Mouse (Mus musculus) forebrain, embryonic 14.5 days (tissue): ENCODE results near the gene Pigv. TPM values are rescaled to one million over a fixed set of nuclear protein-coding genes. Genes with fewer than 3 reads are reported as not detected.

Experiments used
- ATAC-seq: fragments of 200-750 bp; cut with Nextera tagmentation; 2 replicates; pipeline ENCODE4 v1.8.0; 2017; ENCODE audit warnings: mild to moderate bottlenecking, moderate library complexity
- DNase-seq: peaks from one replicate; pipeline ENCODE4 v3.0.0-alpha.2; 2015; ENCODE audit warnings: low spot score
- H3K27ac ChIP-seq: fragments of 300-500 bp; sonication (generic); 2 replicates; pipeline ENCODE4 v1.5.1; 2014; ENCODE audit warnings: low read depth, mild to moderate bottlenecking, control low read depth, low read length, moderate library complexity
- H3K27me3 ChIP-seq: fragments of 300-500 bp; sonication (generic); replicated peaks from 2 replicates; pipeline ENCODE4 v1.6.1; 2014; ENCODE audit warnings: low read length, control low read depth, mixed read lengths; ENCODE audit not compliant: control insufficient read depth, insufficient read depth
- H3K36me3 ChIP-seq: fragments of 300-500 bp; sonication (generic); 2 replicates; pipeline ENCODE4 v1.6.1; 2014; ENCODE audit warnings: low read length, control low read depth; ENCODE audit not compliant: control insufficient read depth, insufficient read depth
- H3K4me1 ChIP-seq: fragments of 300-500 bp; sonication (generic); 2 replicates; pipeline ENCODE4 v1.6.1; 2014; ENCODE audit warnings: antibody characterized with exemption, low read length, control low read depth; ENCODE audit not compliant: control insufficient read depth, insufficient read depth
- H3K4me2 ChIP-seq: fragments of 300-500 bp; sonication (generic); 2 replicates; pipeline ENCODE4 v1.6.1; 2014; ENCODE audit warnings: mild to moderate bottlenecking, control low read depth, low read length
- H3K4me3 ChIP-seq: fragments of 300-500 bp; sonication (generic); 2 replicates; pipeline ENCODE4 v1.5.1; 2014; ENCODE audit warnings: low read depth, low read length, control low read depth
- H3K9ac ChIP-seq: fragments of 300-500 bp; sonication (generic); 2 replicates; pipeline ENCODE4 v1.6.1; 2014; ENCODE audit warnings: mild to moderate bottlenecking, low read length, control low read depth, moderate library complexity
- H3K9me3 ChIP-seq: fragments of 300-500 bp; sonication (generic); replicated peaks from 2 replicates; pipeline ENCODE4 v1.6.1; 2016; ENCODE audit warnings: low read length, control low read depth, mixed read lengths; ENCODE audit not compliant: control insufficient read depth
- WGBS: fragments of 180-500 bp; shearing (Covaris S2); extraction: QIAGEN DNeasy Blood & Tissue Kit; methylation state at CpG from one replicate; pipeline ENCODE4 v1.1.7; 2014; 5-methylcytosine and 5-hydroxymethylcytosine counted together
- polyA plus RNA-seq: library from polyadenylated mRNA; unstranded; fragments of >200 nt; fragmentation: Nextera tagmentation; extraction: Ambion mirVana; gene quantifications from 2 replicates; pipeline ENCODE4 v1.2.1, GENCODE M21; 2014

Gene Pigv
- polyA plus RNA-seq, 1 experiment from 2014 or later, result 7.0 TPM

- no peak overlapping the region for H3K27ac ChIP-seq
- no peak overlapping the region for H3K9ac ChIP-seq
- H3K9me3 ChIP-seq, result no peaks in the 10 kb centered on the region
- peaks cover 8% of the 10 kb centered on the region for H3K4me1 ChIP-seq
- H3K27me3 ChIP-seq, result no peaks in the 10 kb centered on the region
- 92% methylated on average over 2 of the region's 2 CpGs for WGBS
- ATAC-seq (no peak), DNase-seq (no peak)
- no peak overlapping the region for H3K4me3 ChIP-seq
- peaks cover 27% of the 10 kb centered on the region for H3K36me3 ChIP-seq
- H3K4me2 ChIP-seq, result no peak overlapping the region
Observed at GRCm38 (mm10) chr4:133628517-133628916, 43.9 kb downstream of the Pigv start.

DNA sequence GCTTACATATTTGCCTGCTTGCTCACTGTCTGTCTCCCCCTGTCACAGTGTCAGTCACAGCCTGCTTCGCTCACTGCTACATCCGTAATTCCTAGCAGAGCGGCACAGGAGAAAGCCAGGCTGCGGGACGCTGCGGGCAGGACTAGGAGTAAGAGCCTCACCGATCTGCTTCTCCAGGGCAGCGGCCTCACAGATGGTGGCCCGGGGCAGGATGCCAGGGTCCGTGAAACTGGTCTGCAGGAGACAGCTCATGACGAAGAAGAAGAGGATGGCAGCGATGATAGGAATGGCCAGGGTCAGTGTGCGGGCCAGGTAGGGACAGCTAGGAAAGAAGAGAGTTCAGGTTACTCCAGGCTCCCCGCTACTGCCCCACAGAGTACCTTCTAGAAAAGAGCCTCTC is 45.4 kb downstream of the Pigv start:
- DNase-seq, result no peak
- H3K9me3 ChIP-seq, result no peaks in the 10 kb centered on the region
- peaks cover 5% of the 10 kb centered on the region for H3K4me1 ChIP-seq
- H3K27ac ChIP-seq, result no peak overlapping the region
- H3K36me3 ChIP-seq, result peaks cover 27% of the 10 kb centered on the region
- H3K27me3 ChIP-seq, result no peaks in the 10 kb centered on the region
- H3K9ac ChIP-seq, result no peak overlapping the region
- WGBS, result 93% methylated on average over 14 of the region's 14 CpGs
- H3K4me2 ChIP-seq, result no peak overlapping the region
- H3K4me3 ChIP-seq, result no peak overlapping the region
- no peak for ATAC-seq

- H3K9ac ChIP-seq, result no peak overlapping the region
- H3K36me3 ChIP-seq, result peaks cover 27% of the 10 kb centered on the region
- ATAC-seq, result no peak
- H3K4me1 ChIP-seq, result peaks cover 1% of the 10 kb centered on the region; the same call in 1 of the 2 replicates
- H3K9me3 ChIP-seq, result no peaks in the 10 kb centered on the region
- H3K27ac ChIP-seq, result no peak overlapping the region
- 87% methylated on average over 9 of the region's 9 CpGs for WGBS
- H3K27me3 ChIP-seq, result no peaks in the 10 kb centered on the region
- no peak for DNase-seq
- H3K4me3 ChIP-seq, result no peak overlapping the region
- no peak overlapping the region for H3K4me2 ChIP-seq
Observed at GRCm38 (mm10) chr4:133626621-133627020, 45.8 kb downstream of the Pigv start.

- no peak for DNase-seq
- 46% methylated on average over 5 of the region's 5 CpGs for WGBS
- no peak for ATAC-seq
Observed at GRCm38 (mm10) chr4:133626221-133626620, 46.2 kb downstream of the Pigv start.

DNA sequence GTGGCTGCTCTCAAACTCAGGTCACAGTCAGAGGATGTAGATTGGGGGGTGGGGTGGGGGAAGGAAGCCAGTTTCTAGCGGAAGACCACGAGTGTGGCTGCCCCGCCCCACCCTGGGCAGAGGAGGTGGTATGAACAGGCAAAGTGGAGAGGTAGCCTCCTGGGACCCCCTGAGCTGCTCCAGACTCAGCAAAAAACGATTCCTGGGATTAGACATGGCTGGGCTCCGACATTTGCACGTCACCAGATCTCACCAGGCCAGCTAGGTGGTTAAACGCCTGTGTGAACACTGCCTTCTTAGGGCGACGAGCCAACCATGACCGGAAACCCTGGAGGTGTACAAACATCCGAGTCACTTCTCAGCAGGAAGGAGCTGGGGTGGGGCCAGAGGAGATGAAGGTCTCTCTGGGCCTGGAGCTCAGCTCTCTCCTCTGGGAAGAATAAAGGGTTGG is 46.8 kb downstream of the Pigv start:
- Histone ChIP-seq H3K4me3 (no peak overlapping the region), H3K36me3 (peaks cover 27% of the 10 kb centered on the region), H3K27ac (0 out of 2 replicates have a peak overlapping the region, but pooled peaks have one; percentile 14), H3K4me1 (no peaks in the 10 kb centered on the region), H3K27me3 (no peaks in the 10 kb centered on the region), H3K9ac (no peak overlapping the region), H3K9me3 (no peaks in the 10 kb centered on the region), H3K4me2 (no peak overlapping the region)
- 49% methylated on average over 11 of the region's 11 CpGs for WGBS
- DNase-seq (no peak), ATAC-seq (no peak)

More at GRCm38 (mm10) chr4:133626221-133626620, 46.2 kb downstream of the Pigv start:
- Histone ChIP-seq H3K4me3 (no peak overlapping the region), H3K27ac (0 out of 2 replicates have a peak overlapping the region, but pooled peaks have one; percentile 14), H3K4me1 (no peaks in the 10 kb centered on the region; the same call in 1 of the 2 replicates), H3K4me2 (no peak overlapping the region), H3K27me3 (no peaks in the 10 kb centered on the region), H3K9ac (no peak overlapping the region), H3K9me3 (no peaks in the 10 kb centered on the region), H3K36me3 (peaks cover 27% of the 10 kb centered on the region)

DNA sequence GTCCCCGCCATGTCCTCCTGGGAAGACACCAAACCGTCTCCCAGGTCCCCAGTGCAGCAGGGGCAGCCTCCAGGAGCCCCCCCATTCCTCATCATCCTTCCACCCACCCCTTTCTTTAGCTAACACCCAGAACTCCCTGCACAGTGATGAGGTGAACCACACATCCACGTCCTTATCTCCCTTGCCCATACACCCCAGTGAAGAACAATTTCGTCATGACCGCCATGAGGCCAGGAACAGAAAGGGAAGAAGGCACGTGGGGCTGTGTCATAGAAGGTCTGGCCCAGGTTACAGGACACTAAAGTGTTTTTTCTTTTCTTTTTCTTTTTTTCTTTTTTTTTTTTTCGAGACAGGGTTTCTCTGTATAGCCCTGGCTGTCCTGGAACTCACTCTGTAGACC is 47.6 kb downstream of the Pigv start:
- Histone ChIP-seq H3K4me3 (no peak overlapping the region), H3K27ac (no peak overlapping the region), H3K27me3 (no peaks in the 10 kb centered on the region), H3K9me3 (no peaks in the 10 kb centered on the region), H3K4me1 (no peaks in the 10 kb centered on the region), H3K4me2 (no peak overlapping the region), H3K9ac (no peak overlapping the region), H3K36me3 (peaks cover 27% of the 10 kb centered on the region)
- DNase-seq, result no peak
- no peak for ATAC-seq
- 92% methylated on average over 7 of the region's 7 CpGs for WGBS

GRCm38 (mm10) chr4:133622161-133622695 is 50.2 kb downstream of the Pigv start:
- Histone ChIP-seq H3K27ac (no peak overlapping the region), H3K27me3 (no peaks in the 10 kb centered on the region), H3K4me3 (no peak overlapping the region), H3K4me2 (no peak overlapping the region), H3K9ac (no peak overlapping the region), H3K4me1 (no peaks in the 10 kb centered on the region), H3K36me3 (peaks cover 32% of the 10 kb centered on the region), H3K9me3 (no peaks in the 10 kb centered on the region)
- 88% methylated on average over 11 of the region's 11 CpGs for WGBS
- ATAC-seq (no peak), DNase-seq (no peak)

- Histone ChIP-seq H3K36me3 (peaks cover 17% of the 10 kb centered on the region), H3K27me3 (no peaks in the 10 kb centered on the region), H3K27ac (no peak overlapping the region), H3K4me1 (no peaks in the 10 kb centered on the region), H3K4me3 (no peak overlapping the region), H3K9ac (no peak overlapping the region), H3K4me2 (no peak overlapping the region), H3K9me3 (no peaks in the 10 kb centered on the region)
- no peak for ATAC-seq
- no peak for DNase-seq
- 89% methylated on average over 8 of the region's 8 CpGs for WGBS
Observed at GRCm38 (mm10) chr4:133620668-133621067, 51.8 kb downstream of the Pigv start.

GRCm38 (mm10) chr4:133619473-133620136 is 52.8 kb downstream of the Pigv start:
- H3K27ac ChIP-seq, result no peak overlapping the region

More at GRCm38 (mm10) chr4:133619473-133620136, 52.8 kb downstream of the Pigv start:
- DNase-seq, result peak; percentile 37
- no peaks in the 10 kb centered on the region for H3K9me3 ChIP-seq
- ATAC-seq, result no peak
- H3K4me1 ChIP-seq, result no peaks in the 10 kb centered on the region
- H3K9ac ChIP-seq, result no peak overlapping the region
- WGBS, result 64% methylated on average over 4 of the region's 4 CpGs
- H3K27me3 ChIP-seq, result no peaks in the 10 kb centered on the region
- H3K36me3 ChIP-seq, result peaks cover 9% of the 10 kb centered on the region; the same call in 1 of the 2 replicates
- no peak overlapping the region for H3K4me2 ChIP-seq
- no peak overlapping the region for H3K4me3 ChIP-seq
